19 mouse cellular contexts compared by ENCODE assay signal in the genomic region with DNA sequence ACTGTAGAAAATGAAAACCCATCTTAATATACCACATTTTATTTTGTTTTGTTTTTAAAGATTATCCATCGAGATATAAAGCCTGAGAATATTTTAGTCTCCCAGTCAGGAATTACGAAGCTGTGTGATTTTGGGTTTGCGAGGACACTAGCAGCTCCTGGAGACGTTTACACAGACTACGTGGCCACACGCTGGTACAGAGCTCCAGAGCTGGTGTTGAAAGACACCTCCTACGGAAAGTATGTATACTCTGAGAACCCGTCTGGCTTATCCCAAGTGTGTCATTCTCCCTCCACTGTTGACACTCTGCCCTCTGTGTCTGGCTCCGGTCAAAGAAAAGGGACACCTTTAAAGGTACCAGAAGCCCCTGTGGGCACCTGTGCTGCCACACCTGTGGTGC. TPM values are rescaled to one million over a fixed set of nuclear protein-coding genes. Genes with fewer than 3 reads are reported as not detected.
DNase-seq lines count a peak whose midpoint lies in the region; ATAC-seq lines count a peak whose summit lies in the region.
"Had no signal": no experiment of that assay in that cellular context is flagged by ENCODE, and none has a peak within 500 bp of the region (broad histone marks: within the 10 kb centered on the region; RNA-seq: fewer than 3 reads in every experiment).

No protein-coding gene starts in this region.

- peak; percentile 91 for ATAC-seq in frontal cortex, adult (ENCODE audit: low TSS enrichment)
- ATAC-seq: activated CD4-positive, CD25-positive, alpha-beta regulatory T cell, adult 4 months; CD4-positive, CD25-positive, alpha-beta regulatory T cell, adult 4 months; forebrain, embryonic 13.5 days; forebrain, embryonic 15.5 days; forebrain, postnatal 0 days; Patski had no signal

- DNase-seq in frontal cortex, postnatal 14 days (ENCODE audit: low spot score in 2 of 2) = no peak
- peak; percentile 40 for DNase-seq in right cerebral cortex, adult 18-20 months
- DNase-seq in right cerebral cortex, postnatal 4 days = no peak
- no peak for DNase-seq in adrenal gland, adult 2 months
- DNase-seq: adrenal gland, postnatal 10 days; adrenal gland, postnatal 25 days; B cell, adult 2 months; cerebellum, adult 11-12 months; cerebellum, adult 2 months; cerebellum, adult 9-10 months; cerebellum, postnatal 10 days; cerebellum, postnatal 25 days; forebrain, postnatal 0 days had no signal

RNA-seq across cellular contexts. Expression of a gene that starts 14.2 kb away (rescaled TPM):
- total RNA-seq in adrenal gland, adult 2 months (2021) = 1 to 10 TPM; 3.7 to 4.3 TPM
- polyA plus RNA-seq in adrenal gland, adult 2 months (2012; rRNA removed) = 1.1 TPM in 2 replicates

RNA-seq across cellular contexts. Expression of a gene that starts 17.7 kb away (rescaled TPM):
- total RNA-seq in adrenal gland, adult 2 months (2021) = 100 to 1,000 TPM; 133 to 196 TPM
- 30.9 and 43.4 TPM in 2 replicates for polyA plus RNA-seq in adrenal gland, adult 2 months (2012; rRNA removed)

RNA-seq across cellular contexts. Expression of a gene that starts 50.8 kb away (rescaled TPM):
- total RNA-seq in adrenal gland, adult 2 months (2021) = 10 to 100 TPM; 15.2 to 22.2 TPM
- 8.5 and 9.9 TPM in 2 replicates for polyA plus RNA-seq in adrenal gland, adult 2 months (2012; rRNA removed)
